Mouse (Mus musculus) heart, adult 18-20 months (tissue): Measurements from ENCODE around the gene Gadd45a. TPM values are rescaled to one million over a fixed set of nuclear protein-coding genes. Genes with fewer than 3 reads are reported as not detected.
A peak's percentile ranks its signal among the peaks of the same experiment; 100 is the strongest.

Experiments used
- DNase-seq, 2 experiments: peaks; one replicate each; pipeline ENCODE4 v3.0.0; 2021 to 2022; ENCODE audit warnings: mixed read lengths in 1 of 2
- long read RNA-seq, 2 experiments: library from polyadenylated mRNA; stranded (forward); transcript quantifications; one replicate each; pipeline ENCODE4 v2.0.0; 2021
- total RNA-seq, 2 experiments: library from RNA; stranded (reverse); gene quantifications; 2 replicates each; pipeline ENCODE4 v1.2.3; 2021

Gadd45a gene
- 10 to 100 TPM; 22.9 to 24.8 TPM for total RNA-seq
- long read RNA-seq, experiment 1, transcript Gadd45a-201 (4 exons, 1,223 nt) = major isoform, 9 of 10 reads
- long read RNA-seq, experiment 1, partial matches to known transcripts = 0 of 10 reads
- long read RNA-seq, experiment 1, other reads (novel, unspliced or antisense) = 1 of 10 reads
- long read RNA-seq, experiment 2, partial matches to known transcripts = 0 of 5 reads
- long read RNA-seq, experiment 2, other reads (novel, unspliced or antisense) = 2 of 5 reads

DNA sequence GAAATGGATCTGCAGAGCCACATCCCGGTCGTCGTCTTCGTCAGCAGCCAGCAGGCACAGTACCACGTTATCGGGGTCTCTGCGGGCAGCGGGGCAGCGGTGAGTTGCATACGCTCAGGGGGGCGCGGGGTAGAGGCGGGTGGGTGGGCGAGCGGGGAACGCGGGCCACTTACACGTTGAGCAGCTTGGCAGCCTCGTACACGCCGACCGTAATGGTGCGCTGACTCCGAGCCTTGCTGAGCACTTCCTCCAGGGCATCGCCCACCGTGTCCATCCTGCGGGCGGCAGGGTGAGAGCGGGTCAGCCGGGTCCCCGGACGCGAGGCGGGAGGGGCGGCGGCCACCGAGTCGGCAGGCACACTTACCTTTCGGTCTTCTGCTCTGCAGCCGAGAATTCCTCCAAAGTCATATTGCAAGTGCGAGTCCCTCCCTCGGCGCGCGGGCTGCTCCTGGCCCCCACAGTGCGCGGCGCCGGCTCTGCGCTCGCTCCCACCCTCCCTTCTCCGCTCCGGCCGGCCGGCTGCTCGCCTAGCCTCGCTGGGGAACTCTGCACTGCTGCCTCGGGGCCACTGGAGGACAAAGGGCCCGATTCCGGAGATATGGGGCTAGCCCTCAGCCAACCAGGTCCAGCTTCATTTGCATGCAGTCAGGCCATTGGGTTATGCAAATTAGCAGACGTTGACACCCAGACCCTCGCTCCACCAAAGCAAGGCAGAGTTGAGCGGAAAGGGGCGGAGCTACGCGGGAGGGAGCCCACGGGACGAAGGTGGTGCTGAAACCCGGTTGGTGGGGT lies at the start of gene Gadd45a:
TSS of gene Gadd45a (minus strand) at position 621 of the 792 bp plus-strand sequence.
- DNase-seq = peak; percentile 95 to 99

DNA sequence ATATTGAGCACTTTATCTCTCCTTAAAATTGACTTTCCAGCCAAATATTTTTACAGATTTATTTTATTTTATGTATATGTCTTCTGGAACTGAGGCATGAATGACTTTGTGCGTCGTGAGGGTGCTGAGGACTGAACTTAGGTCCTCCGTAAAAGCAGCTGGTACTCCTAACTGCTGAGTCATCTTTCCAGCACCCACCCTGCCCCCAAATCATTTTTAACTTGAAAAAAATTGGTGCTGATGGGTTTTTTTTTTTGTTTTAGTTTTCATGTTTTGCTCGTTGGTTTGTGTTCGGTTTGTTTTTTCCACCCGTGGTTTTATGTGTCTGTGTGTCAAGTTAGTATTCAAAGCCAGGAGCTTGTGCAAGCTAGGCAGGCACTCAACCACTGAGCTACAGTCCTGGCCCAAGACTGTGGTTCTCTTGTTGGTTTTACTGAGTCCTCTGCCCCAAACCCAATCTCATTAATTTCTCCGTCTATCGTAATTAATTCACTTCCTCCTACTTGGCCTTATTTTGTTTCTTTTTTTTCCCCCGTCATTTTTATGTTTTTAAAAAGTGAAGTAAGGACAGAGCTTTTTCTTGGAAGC lies 48.7 kb upstream of the Gadd45a start:
- no peak for DNase-seq

DNA sequence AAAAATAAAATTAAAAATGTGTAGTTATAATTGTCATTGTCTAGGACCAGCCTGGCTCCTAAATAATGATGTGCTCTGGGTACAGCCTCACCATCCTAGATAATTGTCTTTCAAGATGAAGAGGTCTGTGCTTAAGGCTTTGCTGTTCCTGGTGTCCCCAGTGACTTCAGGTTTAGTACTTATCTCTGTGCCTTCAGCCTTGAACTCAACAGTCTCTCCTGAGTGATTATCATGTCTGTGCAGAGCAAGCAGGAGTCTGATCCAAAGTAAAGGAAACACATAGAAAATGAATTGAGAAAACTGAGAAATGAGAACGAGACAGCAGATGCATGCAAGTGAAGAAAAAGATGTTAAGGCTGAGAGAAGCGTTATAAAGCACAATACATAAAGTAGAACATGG lies 47.2 kb upstream of the Gadd45a start:
- no peak for DNase-seq

DNA sequence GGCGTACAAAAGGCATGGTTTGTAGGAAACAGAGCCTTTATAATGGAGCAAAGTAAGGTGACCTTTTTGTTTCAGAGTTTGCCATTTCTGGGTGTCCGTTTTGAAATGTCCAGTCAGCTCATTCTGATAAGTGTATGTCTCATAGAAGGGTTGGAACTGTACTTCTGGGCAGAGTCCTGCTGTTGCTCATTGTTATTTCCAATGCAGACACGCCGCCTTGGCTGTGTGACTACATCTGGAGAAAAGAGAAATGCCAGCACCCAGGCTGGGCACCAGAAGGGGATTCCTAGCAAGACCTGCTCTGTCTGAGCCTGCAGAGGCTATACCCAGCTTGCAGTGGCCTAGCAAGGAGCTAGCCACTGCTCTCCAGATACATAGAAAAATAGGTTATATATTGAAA lies 43.9 kb upstream of the Gadd45a start:
- DNase-seq = no peak

DNA sequence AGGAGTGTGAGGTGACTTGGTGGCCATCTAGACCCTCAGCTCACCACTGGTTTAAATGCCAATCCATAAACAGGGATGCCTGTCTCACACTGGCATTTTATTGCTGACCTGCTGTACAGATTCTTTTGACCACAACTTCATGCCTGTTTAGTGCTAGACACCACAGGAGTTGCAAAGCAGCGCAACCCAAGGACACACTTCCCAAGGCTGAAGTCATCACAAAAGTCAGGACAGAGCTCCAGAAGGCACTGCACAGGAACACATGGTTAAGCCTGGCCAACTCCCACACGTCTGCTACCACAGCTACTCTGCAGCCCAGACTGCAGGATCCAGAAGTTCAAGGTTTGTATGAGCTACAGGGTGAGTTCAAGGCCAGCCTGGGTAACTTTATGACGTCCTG lies 40.8 kb upstream of the Gadd45a start:
- DNase-seq = no peak

DNA sequence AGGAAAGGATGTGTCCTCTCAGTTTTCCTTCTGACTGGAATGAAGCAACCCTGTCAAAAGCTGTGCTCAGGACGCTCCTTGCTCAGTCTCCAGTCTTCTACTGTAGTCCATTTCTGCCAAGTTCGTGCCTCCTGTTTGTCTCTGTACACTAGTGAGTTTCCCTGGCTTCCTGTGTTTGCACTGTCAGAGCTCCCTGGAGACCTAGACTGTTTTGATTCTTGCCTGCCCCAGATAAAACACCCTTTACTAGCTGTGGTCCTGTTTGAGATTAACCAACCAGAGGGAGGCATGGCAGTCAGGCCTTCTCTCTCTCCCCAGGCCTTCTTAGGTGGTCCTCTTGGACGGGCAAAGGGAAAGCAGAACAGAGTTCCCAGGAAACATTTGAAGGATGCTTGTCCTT lies 40.2 kb upstream of the Gadd45a start:
- DNase-seq = peak; percentile 69 to 79

DNA sequence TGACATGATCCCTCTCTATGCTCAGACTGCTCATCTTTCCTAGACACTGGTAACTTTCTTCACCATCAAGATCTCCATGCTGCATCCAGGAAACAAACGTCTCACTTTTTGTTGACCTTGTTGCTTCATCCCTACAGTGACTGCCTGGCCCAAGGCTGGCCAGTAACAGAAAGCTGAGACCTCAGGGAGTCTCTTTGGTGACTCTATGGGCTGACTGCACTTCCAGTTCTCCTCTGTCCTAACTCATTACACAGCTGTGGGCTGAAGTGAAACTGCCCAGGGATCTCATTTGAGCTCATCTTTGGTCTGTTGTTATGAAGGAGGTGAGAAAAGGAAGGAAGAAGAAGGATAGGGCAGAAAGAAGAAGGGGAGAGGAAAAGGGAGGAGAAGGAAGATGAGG lies 39.1 kb upstream of the Gadd45a start:
- DNase-seq = peak; percentile 20 to 28

DNA sequence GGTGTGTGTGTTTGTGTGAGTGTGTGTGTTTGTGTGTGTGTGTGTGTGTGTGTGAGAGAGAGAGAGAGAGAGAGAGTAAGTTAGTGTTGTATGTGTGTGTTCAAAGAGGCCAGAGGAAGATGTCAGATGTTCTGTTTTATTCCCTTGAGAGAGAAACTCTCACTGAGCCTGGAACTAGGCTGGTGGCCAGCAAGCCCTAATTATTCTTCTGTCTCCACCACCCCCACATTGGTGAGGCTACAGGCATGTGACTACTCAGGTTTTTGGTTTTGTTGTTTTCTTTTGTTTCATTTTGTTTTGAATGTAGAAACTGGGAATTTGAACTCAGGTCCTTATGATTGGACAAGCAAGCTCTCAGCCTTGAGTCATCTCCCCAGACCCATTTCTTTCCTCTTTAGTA lies 37.6 kb upstream of the Gadd45a start:
- peak in 1 of 2 experiments; percentile 22 for DNase-seq

DNA sequence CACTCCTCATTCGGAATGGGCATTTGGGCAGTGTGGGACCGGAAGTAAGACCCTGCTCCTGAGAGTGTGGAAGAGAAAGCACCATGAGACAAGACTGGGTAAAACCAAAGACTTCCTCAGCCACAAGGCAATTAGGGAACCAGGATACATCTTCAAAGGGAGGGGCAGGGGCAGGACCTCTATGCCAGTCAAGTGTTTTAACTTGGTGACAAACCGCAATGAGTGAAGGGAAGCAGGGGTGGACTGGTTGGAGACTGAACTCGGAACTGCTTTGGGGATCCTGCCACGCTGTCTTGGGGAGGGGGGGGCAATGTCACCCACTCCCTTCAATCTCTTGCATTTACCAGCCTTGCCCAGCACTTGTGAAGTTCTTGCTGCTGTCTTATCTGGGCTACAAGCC lies 36.7 kb upstream of the Gadd45a start:
- DNase-seq = no peak

DNA sequence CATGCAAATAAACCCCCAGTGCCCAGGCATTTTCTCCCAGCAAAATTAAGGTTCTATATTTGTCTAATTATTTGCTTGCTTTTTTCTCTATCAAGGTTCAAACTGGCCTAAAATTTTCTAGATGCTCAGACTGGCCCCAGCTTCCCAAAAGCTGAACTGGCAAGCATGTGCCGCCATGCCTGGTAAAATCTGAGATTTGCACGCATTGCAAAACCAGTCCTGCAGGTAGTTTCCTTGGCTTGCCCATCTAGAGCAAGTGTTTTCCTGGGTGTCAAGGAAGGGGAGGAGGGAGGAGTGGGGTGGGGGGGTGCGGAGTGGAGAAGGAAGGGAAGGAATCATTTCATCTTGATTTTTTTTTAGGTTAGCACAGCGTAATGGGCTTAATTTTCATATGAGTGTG lies 36.2 kb upstream of the Gadd45a start:
- DNase-seq = no peak

DNA sequence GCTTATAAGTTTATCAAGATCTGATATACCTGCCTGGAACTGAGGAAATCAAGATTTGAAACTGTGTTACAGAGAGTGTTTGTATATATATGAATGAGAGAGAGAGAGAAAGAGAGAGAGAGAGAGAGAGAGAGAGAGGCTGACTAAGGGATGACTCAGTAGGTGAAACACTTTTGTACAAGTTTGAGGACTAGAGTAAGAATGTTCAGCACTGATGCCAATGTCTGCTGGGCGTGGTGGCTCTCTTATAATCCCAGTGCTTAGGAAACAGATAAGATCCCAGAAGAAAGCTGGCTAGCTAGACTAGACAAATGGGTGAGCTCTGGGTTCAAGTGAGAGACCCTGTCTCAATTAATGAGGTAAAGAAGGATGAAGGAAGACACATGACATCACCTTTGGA lies 34.4 kb upstream of the Gadd45a start:
- no peak for DNase-seq

DNA sequence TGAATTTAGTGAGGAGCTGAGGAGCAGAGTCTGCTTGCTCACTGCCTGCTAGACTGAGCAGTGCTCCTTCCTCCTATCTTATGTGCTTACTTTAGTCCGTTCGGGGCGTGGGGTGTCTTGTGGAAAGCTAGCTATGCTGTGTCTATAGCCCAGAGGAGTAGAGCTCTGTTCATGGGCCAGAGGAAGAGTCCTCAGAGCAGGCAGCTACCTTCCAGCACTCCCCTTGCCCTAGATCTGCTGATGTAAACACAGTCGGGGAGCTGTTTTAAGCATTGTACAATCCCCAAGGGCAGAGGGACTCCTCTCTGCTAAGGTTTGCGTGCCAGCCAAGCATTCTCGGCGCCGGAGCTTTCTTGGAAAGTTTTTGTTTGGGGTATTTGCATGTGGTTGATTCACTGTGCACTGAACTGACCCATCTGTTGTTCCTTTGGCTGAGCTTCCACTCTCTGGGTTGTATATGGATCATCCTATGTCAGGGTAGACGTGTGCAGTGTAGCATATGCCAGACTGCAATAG lies 32.6 kb upstream of the Gadd45a start:
- DNase-seq = peak; percentile 24 to 60

DNA sequence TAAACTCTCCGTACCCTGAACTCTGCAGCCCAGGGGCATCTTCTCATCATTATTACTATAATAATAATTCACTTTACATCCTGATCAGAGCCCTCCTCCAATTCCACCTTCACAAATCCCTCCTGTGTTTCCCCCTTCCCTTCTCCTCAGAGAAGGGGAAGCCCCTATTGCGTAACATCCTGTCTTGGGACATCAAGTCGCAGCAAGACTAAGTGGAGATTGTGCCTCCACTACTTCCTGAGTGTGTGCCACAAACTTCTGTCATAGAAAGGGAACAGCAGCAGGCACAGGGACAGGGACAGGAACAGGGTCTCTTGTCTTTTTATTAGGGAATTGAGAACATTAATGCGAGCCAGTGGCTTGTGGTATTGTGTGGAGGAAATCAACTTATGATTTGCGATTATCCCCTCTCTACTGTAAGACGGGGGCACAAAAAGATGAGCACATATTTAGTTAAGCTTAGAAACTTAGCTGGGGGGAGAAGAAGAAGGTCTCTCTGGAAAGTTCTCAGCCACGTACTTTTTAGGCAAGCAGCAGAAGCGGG lies 32.0 kb upstream of the Gadd45a start:
- DNase-seq = peak; percentile 66 to 77

DNA sequence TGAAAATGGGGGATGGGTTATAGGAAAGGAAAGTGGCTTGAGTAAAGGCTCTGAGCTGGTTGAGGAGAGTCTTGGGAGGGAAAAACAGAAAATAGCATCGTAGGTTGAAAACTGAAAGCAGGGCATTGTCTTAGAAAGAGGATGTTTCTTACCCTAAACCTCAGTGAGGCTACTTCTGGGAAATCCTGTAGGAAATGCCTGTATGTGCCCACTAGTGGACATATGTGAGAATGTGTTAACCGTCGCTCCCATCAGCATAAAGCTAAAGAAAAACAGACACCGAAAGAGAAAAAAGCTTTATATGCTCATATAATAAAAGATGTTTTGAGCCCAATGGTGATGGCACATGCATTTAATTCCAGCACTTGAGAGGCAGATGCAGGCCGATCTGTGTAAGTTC lies 22.8 kb upstream of the Gadd45a start:
- no peak for DNase-seq

DNA sequence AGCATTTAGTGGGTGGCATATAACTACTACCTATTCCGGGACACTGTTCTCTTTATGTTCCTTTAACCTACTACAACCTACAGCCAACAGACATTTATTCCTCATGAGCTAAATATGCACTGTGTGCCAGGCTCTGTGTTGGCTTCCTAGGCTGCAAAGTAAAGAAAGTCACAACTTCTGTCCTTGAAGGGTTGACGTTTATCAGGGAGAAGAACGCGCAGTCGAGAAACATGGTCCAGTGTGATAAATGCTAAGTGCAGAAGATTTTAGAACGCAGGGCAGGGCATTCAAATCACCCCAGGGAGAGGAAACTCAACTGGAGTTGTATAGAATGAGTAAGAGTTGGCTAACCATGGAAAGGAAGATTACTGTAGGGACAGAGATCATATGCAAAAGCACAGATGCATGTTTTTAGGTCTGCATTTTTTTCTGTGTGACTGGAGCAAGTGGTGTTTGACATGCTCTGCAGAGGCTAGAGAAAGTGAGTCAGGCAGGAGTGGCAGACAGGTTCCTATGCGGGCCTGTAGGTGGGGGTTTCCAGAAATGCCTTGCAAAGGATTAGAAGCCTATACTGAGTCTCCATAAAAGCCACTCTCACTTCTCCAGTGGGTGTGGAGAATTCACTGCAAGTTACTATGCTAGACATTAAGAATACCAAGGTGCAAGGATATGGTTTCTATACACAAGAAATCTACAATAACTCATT lies 20.9 kb upstream of the Gadd45a start:
- DNase-seq = no peak

DNA sequence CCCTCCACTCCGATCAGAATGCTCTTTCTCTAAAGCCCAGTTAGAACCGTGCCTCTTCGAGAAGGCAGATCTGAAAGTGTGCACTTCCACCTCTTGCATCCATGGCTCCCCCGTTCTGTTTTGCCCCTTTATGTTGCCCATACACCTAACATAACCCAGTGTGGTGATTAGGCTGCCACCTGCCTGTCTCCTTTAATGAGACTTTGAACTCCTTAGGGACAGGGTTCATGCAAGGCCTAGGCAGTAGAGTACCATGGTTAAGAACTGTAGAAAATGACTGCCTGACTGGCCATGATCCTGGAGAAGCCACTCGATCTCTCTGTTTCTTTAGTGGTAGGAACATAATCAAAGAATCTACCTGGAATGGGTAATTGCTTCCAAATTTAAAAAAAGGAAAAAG lies 20.3 kb upstream of the Gadd45a start:
- DNase-seq = no peak

DNA sequence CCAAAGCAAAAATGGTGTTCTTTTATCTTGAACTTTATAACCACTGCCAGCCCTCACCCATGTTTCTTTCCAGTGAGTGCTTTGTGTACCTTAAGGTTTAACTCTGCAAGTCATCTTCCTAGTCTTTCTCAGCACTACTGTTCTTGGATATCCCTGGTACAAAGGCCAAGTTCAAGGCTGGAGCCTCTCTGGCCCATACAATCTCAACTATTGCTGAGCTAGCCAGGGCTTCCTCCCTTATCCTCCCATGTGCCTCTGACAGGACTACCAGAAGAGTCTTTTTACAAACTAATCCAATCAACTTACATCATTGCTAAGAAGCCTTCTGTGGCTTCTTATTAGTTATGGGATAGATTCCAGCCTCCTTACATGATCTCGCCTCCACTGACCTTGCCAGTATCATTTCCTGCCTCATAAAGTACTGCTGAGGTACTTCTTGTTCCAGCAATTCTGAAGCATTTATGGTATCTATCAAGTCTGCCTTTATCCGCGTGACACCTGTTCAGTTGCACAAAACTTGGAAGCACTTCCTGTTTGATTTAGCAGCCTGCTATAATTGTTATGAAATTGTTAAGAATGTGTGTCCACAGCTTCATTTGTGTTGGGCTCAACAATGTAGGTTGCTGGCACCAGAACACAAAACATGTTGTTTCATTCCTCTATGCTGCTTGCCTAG lies 19.8 kb upstream of the Gadd45a start:
- DNase-seq = peak; percentile 19 to 21

DNA sequence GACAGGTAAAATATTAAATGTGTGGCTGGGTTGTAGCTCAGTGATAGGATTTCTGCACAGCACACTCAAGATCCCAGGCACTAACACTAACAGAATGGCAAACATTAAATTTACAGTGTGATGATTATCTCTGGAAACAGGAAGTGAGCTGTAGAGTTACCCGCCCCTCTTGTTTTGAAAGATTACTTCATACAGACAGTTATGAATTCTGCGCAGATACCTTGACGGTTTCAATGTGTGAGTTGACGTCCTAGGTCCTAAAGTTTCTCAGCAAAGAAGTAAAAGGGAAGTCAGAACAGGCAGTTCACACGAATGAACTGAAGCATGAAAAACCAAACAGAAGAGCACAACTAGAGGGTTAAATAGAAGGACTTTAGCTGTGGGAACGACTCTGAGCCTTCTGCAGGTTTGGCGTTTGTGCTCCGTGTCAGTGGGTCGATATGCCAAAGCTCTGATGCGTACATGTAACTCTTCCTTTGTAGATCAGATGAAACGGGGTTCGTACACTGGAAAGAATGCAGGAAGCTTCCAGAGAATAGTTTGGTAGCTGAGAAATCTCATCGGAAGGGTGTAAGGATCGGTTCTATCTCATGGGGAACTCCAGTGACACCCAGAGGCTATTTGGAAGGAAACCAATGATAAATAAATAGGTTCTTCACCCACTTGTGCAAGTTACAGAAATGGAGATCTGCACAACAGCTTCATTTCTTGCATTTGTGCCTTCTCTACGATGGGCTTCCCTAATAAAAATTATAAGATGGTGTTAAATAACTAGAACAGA lies 19.0 kb upstream of the Gadd45a start:
- no peak for DNase-seq

DNA sequence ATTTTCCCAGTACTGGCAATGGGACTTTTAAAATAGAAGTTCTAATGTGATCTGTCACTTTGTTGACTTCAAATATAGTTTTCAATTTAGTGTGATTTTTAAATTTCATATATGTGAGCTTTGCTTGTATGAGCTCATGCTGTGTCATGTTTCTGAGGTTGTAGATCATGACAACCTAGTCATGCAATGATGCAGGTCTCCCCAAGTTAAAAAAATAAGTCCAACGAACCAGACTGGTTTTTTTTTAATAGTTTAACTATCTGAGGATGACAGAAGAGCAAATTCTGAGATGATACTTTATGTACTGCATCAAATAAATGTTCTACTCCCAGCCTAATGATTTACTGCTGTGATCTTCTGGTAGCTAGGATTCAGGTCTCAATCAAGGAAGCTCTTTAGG lies 12.8 kb upstream of the Gadd45a start:
- DNase-seq = no peak

DNA sequence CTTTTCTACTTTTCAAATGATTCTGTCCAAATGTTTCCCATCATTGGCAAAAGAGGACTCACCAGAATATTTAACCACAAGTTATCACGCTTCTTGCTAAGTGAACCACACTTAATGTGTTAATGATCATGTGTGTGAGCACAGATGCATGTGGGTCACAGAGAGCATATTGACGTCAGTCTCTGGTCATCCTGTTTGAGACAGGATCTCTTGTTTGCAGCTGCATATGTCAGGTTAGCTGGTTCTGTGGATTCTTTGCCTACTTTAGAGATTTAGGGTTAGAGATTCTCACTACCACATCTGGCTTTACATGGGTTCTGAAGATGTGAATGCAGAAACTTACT lies 12.4 kb upstream of the Gadd45a start:
- no peak for DNase-seq
